Mouse (Mus musculus) liver, postnatal 0 days (tissue): ENCODE measurements around the gene Atad5.

Experiments
- CTCF ChIP-seq: sonication (generic); IDR thresholded peaks from 2 replicates; pipeline ENCODE4 v1.5.1; 2016; ENCODE audit warnings: antibody characterized with exemption, low read depth
- EP300 ChIP-seq: IDR thresholded peaks from 2 replicates; pipeline ENCODE4 v1.6.1; 2016; ENCODE audit warnings: antibody characterized with exemption, low read depth, mild to moderate bottlenecking

- peak; percentile 94 for TF ChIP-seq EP300
- peak; percentile 53 for TF ChIP-seq CTCF
Measured at GRCm38 (mm10) chr11:80080826-80081728, 8.1 kb upstream of the Atad5 start, which contains the start of gene Crlf3.
